Mouse (Mus musculus) spleen, adult 2 months (tissue): ENCODE results near the gene Robo3.

Experiments
- CTCF ChIP-seq: fragments of 200-500 bp; IDR thresholded peaks from 2 replicates; pipeline ENCODE4 v1.5.1; 2011; ENCODE audit warnings: mild to moderate bottlenecking, inconsistent platforms; ENCODE audit not compliant: insufficient read depth, insufficient read length, insufficient replicate concordance; ENCODE audit errors: extremely low read depth
- POLR2A ChIP-seq: fragments of 200-500 bp; IDR thresholded peaks from 2 replicates; pipeline ENCODE4 v1.6.1; 2011; ENCODE audit warnings: low read depth, low read length, inconsistent platforms

DNA sequence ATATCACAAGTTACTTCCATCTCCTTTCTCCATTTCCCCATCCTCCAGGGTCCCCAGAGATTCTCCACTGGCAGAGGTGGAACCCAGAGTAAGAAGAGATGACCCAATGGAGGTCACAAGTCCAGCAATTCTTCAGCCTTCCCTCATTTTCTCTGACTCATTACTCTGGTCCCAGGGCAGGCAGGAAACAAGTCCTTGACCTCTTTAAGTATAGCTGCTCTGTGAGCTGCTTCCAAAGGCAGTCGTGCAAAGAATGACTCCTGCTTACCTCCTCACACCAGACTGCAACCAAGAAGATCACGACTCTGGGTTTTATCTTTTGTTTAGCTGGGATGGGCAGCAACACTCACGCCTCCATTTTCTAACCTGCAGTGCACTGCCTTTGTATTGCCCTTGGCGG, 2.6 kb upstream of the Robo3 start:
- no peak for TF ChIP-seq CTCF
- no peak for TF ChIP-seq POLR2A
